Mouse (Mus musculus) limb, embryonic 13.5 days (tissue): ENCODE data around the gene Rtraf. TPM values are rescaled to one million over a fixed set of nuclear protein-coding genes. Genes with fewer than 3 reads are reported as not detected.

ENCODE experiments used
- ATAC-seq: fragments of 200-750 bp; cut with Nextera tagmentation; 2 replicates; pipeline ENCODE4 v1.8.0; 2017; ENCODE audit warnings: low read depth, moderate number of reproducible peaks, moderate TSS enrichment; ENCODE audit not compliant: low FRiP score
- H3K27ac ChIP-seq: fragments of 300-500 bp; sonication (generic); 2 replicates; pipeline ENCODE4 v1.5.1; 2015; ENCODE audit warnings: inconsistent platforms, mild to moderate bottlenecking, moderate library complexity
- H3K27me3 ChIP-seq: fragments of 300-500 bp; sonication (generic); 2 replicates; pipeline ENCODE4 v1.6.1; 2015; ENCODE audit warnings: mild to moderate bottlenecking, inconsistent platforms
- H3K36me3 ChIP-seq: fragments of 300-500 bp; sonication (generic); 2 replicates; pipeline ENCODE4 v1.6.1; 2015; ENCODE audit warnings: inconsistent platforms, mild to moderate bottlenecking, moderate library complexity
- H3K4me1 ChIP-seq: fragments of 300-500 bp; sonication (generic); 2 replicates; pipeline ENCODE4 v1.6.1; 2015; ENCODE audit warnings: inconsistent platforms
- H3K4me2 ChIP-seq: fragments of 300-500 bp; sonication (generic); replicated peaks from 2 replicates; pipeline ENCODE4 v1.6.1; 2015; ENCODE audit warnings: inconsistent platforms, mild to moderate bottlenecking, moderate library complexity
- H3K4me3 ChIP-seq: fragments of 300-500 bp; sonication (generic); 2 replicates; pipeline ENCODE4 v1.5.1; 2015; ENCODE audit warnings: moderate library complexity, mild to moderate bottlenecking, inconsistent platforms
- H3K9ac ChIP-seq: fragments of 300-500 bp; sonication (generic); 2 replicates; pipeline ENCODE4 v1.6.1; 2015; ENCODE audit warnings: mild to moderate bottlenecking, inconsistent platforms
- H3K9me3 ChIP-seq: fragments of 300-500 bp; sonication (generic); 2 replicates; pipeline ENCODE4 v1.6.1; 2016; ENCODE audit warnings: inconsistent platforms
- WGBS: fragments of 180-500 bp; shearing (Covaris S2); methylation state at CpG from one replicate; pipeline ENCODE4 v1.1.7; 2015; 5-methylcytosine and 5-hydroxymethylcytosine counted together
- polyA plus RNA-seq: library from polyadenylated mRNA; unstranded; fragments of >200 nt; fragmentation: Nextera tagmentation; extraction: Ambion mirVana; gene quantifications from 2 replicates; pipeline ENCODE4 v1.2.1, GENCODE M21; 2015

Gene Rtraf
- polyA plus RNA-seq, 1 experiment from 2014 or later, result 239 TPM

- 76% methylated on average over 1 of the region's 1 CpGs for WGBS
- Histone ChIP-seq H3K9ac (no peak overlapping the region), H3K36me3 (peaks cover 36% of the 10 kb centered on the region), H3K4me3 (no peak overlapping the region), H3K27ac (no peak overlapping the region), H3K27me3 (no peaks in the 10 kb centered on the region), H3K4me2 (no peak overlapping the region), H3K9me3 (no peaks in the 10 kb centered on the region), H3K4me1 (no peaks in the 10 kb centered on the region)
- ATAC-seq, result no peak
These were observed 35.2 kb downstream of the Rtraf start for GRCm38 (mm10) chr14:19788443-19788842.

GRCm38 (mm10) chr14:19785797-19786588 is 37.6 kb downstream of the Rtraf start:
- Histone ChIP-seq H3K4me3 (no peak overlapping the region), H3K9me3 (no peaks in the 10 kb centered on the region), H3K9ac (no peak overlapping the region), H3K4me2 (no peak overlapping the region), H3K27ac (no peak overlapping the region), H3K27me3 (no peaks in the 10 kb centered on the region), H3K4me1 (no peaks in the 10 kb centered on the region), H3K36me3 (peaks cover 33% of the 10 kb centered on the region)
- no peak for ATAC-seq
- WGBS, result 81% methylated on average over 9 of the region's 9 CpGs

- H3K9me3 ChIP-seq, result no peaks in the 10 kb centered on the region
- 89% methylated on average over 13 of the region's 13 CpGs for WGBS
- peaks cover 62% of the 10 kb centered on the region for H3K36me3 ChIP-seq
- ATAC-seq, result no peak
- no peak overlapping the region for H3K9ac ChIP-seq
- no peak overlapping the region for H3K4me2 ChIP-seq
- no peaks in the 10 kb centered on the region for H3K27me3 ChIP-seq
- no peak overlapping the region for H3K27ac ChIP-seq
- H3K4me3 ChIP-seq, result no peak overlapping the region
- no peaks in the 10 kb centered on the region for H3K4me1 ChIP-seq
These were observed 45.7 kb downstream of the Rtraf start for GRCm38 (mm10) chr14:19777945-19778344.

- ATAC-seq, result no peak
These were observed 46.3 kb downstream of the Rtraf start for GRCm38 (mm10) chr14:19777365-19777764.

GRCm38 (mm10) chr14:19776890-19777289 is 46.7 kb downstream of the Rtraf start:
- H3K4me2 ChIP-seq, result no peak overlapping the region
- no peaks in the 10 kb centered on the region for H3K9me3 ChIP-seq
- H3K36me3 ChIP-seq, result peaks cover 55% of the 10 kb centered on the region
- no peak overlapping the region for H3K27ac ChIP-seq
- no peaks in the 10 kb centered on the region for H3K27me3 ChIP-seq
- no peak overlapping the region for H3K4me3 ChIP-seq
- H3K9ac ChIP-seq, result no peak overlapping the region
- ATAC-seq, result no peak; the same call in 1 of the 2 replicates
- 51% methylated on average over 6 of the region's 6 CpGs for WGBS
- H3K4me1 ChIP-seq, result no peaks in the 10 kb centered on the region

More at GRCm38 (mm10) chr14:19777365-19777764, 46.3 kb downstream of the Rtraf start:
- Histone ChIP-seq H3K9ac (no peak overlapping the region), H3K4me1 (no peaks in the 10 kb centered on the region), H3K36me3 (peaks cover 60% of the 10 kb centered on the region), H3K27ac (no peak overlapping the region), H3K4me2 (no peak overlapping the region), H3K9me3 (no peaks in the 10 kb centered on the region), H3K27me3 (no peaks in the 10 kb centered on the region), H3K4me3 (no peak overlapping the region)
- 89% methylated on average over 6 of the region's 6 CpGs for WGBS

- H3K9ac ChIP-seq, result no peak overlapping the region
- no peaks in the 10 kb centered on the region for H3K4me1 ChIP-seq
- no peak overlapping the region for H3K4me2 ChIP-seq
- 93% methylated on average over 5 of the region's 5 CpGs for WGBS
- peaks cover 50% of the 10 kb centered on the region for H3K36me3 ChIP-seq
- H3K4me3 ChIP-seq, result no peak overlapping the region
- no peaks in the 10 kb centered on the region for H3K27me3 ChIP-seq
- no peak overlapping the region for H3K27ac ChIP-seq
- H3K9me3 ChIP-seq, result no peaks in the 10 kb centered on the region
- ATAC-seq, result no peak
These were observed 47.4 kb downstream of the Rtraf start for GRCm38 (mm10) chr14:19776179-19776578.

- no peak overlapping the region for H3K4me3 ChIP-seq
- 94% methylated on average over 4 of the region's 4 CpGs for WGBS
- H3K36me3 ChIP-seq, result peaks cover 43% of the 10 kb centered on the region
- no peak overlapping the region for H3K4me2 ChIP-seq
- H3K27ac ChIP-seq, result no peak overlapping the region
- H3K27me3 ChIP-seq, result no peaks in the 10 kb centered on the region
- no peak overlapping the region for H3K9ac ChIP-seq
- no peaks in the 10 kb centered on the region for H3K9me3 ChIP-seq
- peaks cover 3% of the 10 kb centered on the region; the same call in 1 of the 2 replicates for H3K4me1 ChIP-seq
- no peak for ATAC-seq
These were observed 48.1 kb downstream of the Rtraf start for GRCm38 (mm10) chr14:19775491-19775890.

- ATAC-seq, result peak; percentile 66
- H3K4me2 ChIP-seq, result no peak overlapping the region
- H3K27me3 ChIP-seq, result no peaks in the 10 kb centered on the region
- peaks cover 12% of the 10 kb centered on the region for H3K4me1 ChIP-seq
- no peak overlapping the region for H3K27ac ChIP-seq
- WGBS, result 80% methylated on average over 13 of the region's 13 CpGs
- no peak overlapping the region for H3K4me3 ChIP-seq
- H3K36me3 ChIP-seq, result peaks cover 31% of the 10 kb centered on the region
- no peaks in the 10 kb centered on the region for H3K9me3 ChIP-seq
- no peak overlapping the region; the same call in 1 of the 2 replicates for H3K9ac ChIP-seq
These were observed 49.5 kb downstream of the Rtraf start for GRCm38 (mm10) chr14:19774036-19774628.

- WGBS, result 74% methylated on average over 7 of the region's 7 CpGs
- Histone ChIP-seq H3K4me3 (no peak overlapping the region), H3K4me2 (no peak overlapping the region), H3K9ac (no peak overlapping the region), H3K4me1 (peaks cover 31% of the 10 kb centered on the region), H3K27ac (no peak overlapping the region), H3K36me3 (peaks cover 23% of the 10 kb centered on the region), H3K27me3 (no peaks in the 10 kb centered on the region), H3K9me3 (no peaks in the 10 kb centered on the region)
- no peak for ATAC-seq
These were observed 52.5 kb downstream of the Rtraf start for GRCm38 (mm10) chr14:19771173-19771572.

- ATAC-seq, result no peak
These were observed 54.0 kb downstream of the Rtraf start for GRCm38 (mm10) chr14:19769441-19770200.

GRCm38 (mm10) chr14:19768648-19769047 is 55.0 kb downstream of the Rtraf start:
- ATAC-seq, result no peak
- Histone ChIP-seq H3K4me2 (no peak overlapping the region), H3K4me3 (no peak overlapping the region), H3K27ac (no peak overlapping the region), H3K36me3 (peaks cover 28% of the 10 kb centered on the region), H3K27me3 (no peaks in the 10 kb centered on the region), H3K9ac (no peak overlapping the region), H3K9me3 (no peaks in the 10 kb centered on the region), H3K4me1 (peaks cover 41% of the 10 kb centered on the region)
- 89% methylated on average over 6 of the region's 6 CpGs for WGBS

More at GRCm38 (mm10) chr14:19769441-19770200, 54.0 kb downstream of the Rtraf start:
- H3K4me1 ChIP-seq, result peaks cover 38% of the 10 kb centered on the region
- H3K27me3 ChIP-seq, result no peaks in the 10 kb centered on the region
- H3K36me3 ChIP-seq, result peaks cover 24% of the 10 kb centered on the region
- no peak overlapping the region for H3K9ac ChIP-seq
- no peak overlapping the region for H3K4me2 ChIP-seq
- H3K4me3 ChIP-seq, result no peak overlapping the region
- H3K9me3 ChIP-seq, result no peaks in the 10 kb centered on the region
- peak overlapping the region; percentile 11 for H3K27ac ChIP-seq
- 33% methylated on average over 6 of the region's 6 CpGs for WGBS

GRCm38 (mm10) chr14:19766380-19766649 is 57.3 kb downstream of the Rtraf start:
- ATAC-seq, result no peak
- Histone ChIP-seq H3K4me1 (peaks cover 58% of the 10 kb centered on the region), H3K36me3 (peaks cover 25% of the 10 kb centered on the region)

More at GRCm38 (mm10) chr14:19766380-19766649, 57.3 kb downstream of the Rtraf start:
- Histone ChIP-seq H3K4me3 (no peak overlapping the region), H3K27ac (no peak overlapping the region), H3K4me2 (no peak overlapping the region), H3K27me3 (no peaks in the 10 kb centered on the region), H3K9me3 (no peaks in the 10 kb centered on the region), H3K9ac (no peak overlapping the region)
- WGBS, result 22% methylated on average over 1 of the region's 1 CpGs
